Mouse (Mus musculus): Measurements from ENCODE around the gene Zmym6. TPM values are rescaled to one million over a fixed set of nuclear protein-coding genes. Genes with fewer than 3 reads are reported as not detected.
A peak's percentile ranks its signal among the peaks of the same experiment; 100 is the strongest.

Gene Zmym6
- total RNA-seq, 1 experiment from 2014 or later = 34.6 TPM

- no peak for ATAC-seq (ENCODE audit: extremely low read depth, insufficient number of reproducible peaks, low FRiP score, poor library complexity, severe bottlenecking)
Observed at GRCm38 (mm10) chr4:127110570-127110969, 33.4 kb downstream of the Zmym6 start.

GRCm38 (mm10) chr4:127123391-127123790, 46.2 kb downstream of the Zmym6 start, which contains the start of gene Tmem35b:
Gene Tmem35b, plus strand, starts transcription at chr4:127123691.
- ATAC-seq (ENCODE audit: extremely low read depth, insufficient number of reproducible peaks, low FRiP score, poor library complexity, severe bottlenecking) = no peak

GRCm38 (mm10) chr4:127124331-127124730, 47.1 kb downstream of the Zmym6 start:
- ATAC-seq (ENCODE audit: extremely low read depth, insufficient number of reproducible peaks, low FRiP score, poor library complexity, severe bottlenecking) = no peak

- peak; percentile 95 for ATAC-seq (ENCODE audit: extremely low read depth, insufficient number of reproducible peaks, low FRiP score, poor library complexity, severe bottlenecking)
Observed at GRCm38 (mm10) chr4:127125834-127126463, 48.8 kb downstream of the Zmym6 start.

GRCm38 (mm10) chr4:127134687-127135086, 57.5 kb downstream of the Zmym6 start:
- no peak for ATAC-seq (ENCODE audit: extremely low read depth, insufficient number of reproducible peaks, low FRiP score, poor library complexity, severe bottlenecking)

GRCm38 (mm10) chr4:127137591-127137990, 60.4 kb downstream of the Zmym6 start:
- no peak for ATAC-seq (ENCODE audit: extremely low read depth, insufficient number of reproducible peaks, low FRiP score, poor library complexity, severe bottlenecking)

GRCm38 (mm10) chr4:127138486-127138885, 61.3 kb downstream of the Zmym6 start:
- no peak for ATAC-seq (ENCODE audit: extremely low read depth, insufficient number of reproducible peaks, low FRiP score, poor library complexity, severe bottlenecking)

- no peak for ATAC-seq (ENCODE audit: extremely low read depth, insufficient number of reproducible peaks, low FRiP score, poor library complexity, severe bottlenecking)
Observed at GRCm38 (mm10) chr4:127150031-127150430, 72.8 kb downstream of the Zmym6 start.

- no peak for ATAC-seq (ENCODE audit: extremely low read depth, insufficient number of reproducible peaks, low FRiP score, poor library complexity, severe bottlenecking)
Observed at GRCm38 (mm10) chr4:127153345-127153744, 76.2 kb downstream of the Zmym6 start.

- ATAC-seq (ENCODE audit: extremely low read depth, insufficient number of reproducible peaks, low FRiP score, poor library complexity, severe bottlenecking) = no peak
Observed at GRCm38 (mm10) chr4:127155757-127156156, 78.6 kb downstream of the Zmym6 start.

- no peak for ATAC-seq (ENCODE audit: extremely low read depth, insufficient number of reproducible peaks, low FRiP score, poor library complexity, severe bottlenecking)
Observed at GRCm38 (mm10) chr4:127157746-127158145, 80.6 kb downstream of the Zmym6 start.

- ATAC-seq (ENCODE audit: extremely low read depth, insufficient number of reproducible peaks, low FRiP score, poor library complexity, severe bottlenecking) = no peak
Observed at GRCm38 (mm10) chr4:127163926-127164325, 86.7 kb downstream of the Zmym6 start.

- no peak for ATAC-seq (ENCODE audit: extremely low read depth, insufficient number of reproducible peaks, low FRiP score, poor library complexity, severe bottlenecking)
Observed at GRCm38 (mm10) chr4:127167096-127167495, 89.9 kb downstream of the Zmym6 start.

GRCm38 (mm10) chr4:127167731-127168130, 90.5 kb downstream of the Zmym6 start:
- ATAC-seq (ENCODE audit: extremely low read depth, insufficient number of reproducible peaks, low FRiP score, poor library complexity, severe bottlenecking) = no peak

GRCm38 (mm10) chr4:127168211-127168913, 91.2 kb downstream of the Zmym6 start:
- no peak for ATAC-seq (ENCODE audit: extremely low read depth, insufficient number of reproducible peaks, low FRiP score, poor library complexity, severe bottlenecking)

GRCm38 (mm10) chr4:127168914-127169345, 91.7 kb downstream of the Zmym6 start, which contains the start of gene Dlgap3:
Gene Dlgap3, plus strand, starts transcription at chr4:127169204.
- ATAC-seq (ENCODE audit: extremely low read depth, insufficient number of reproducible peaks, low FRiP score, poor library complexity, severe bottlenecking) = no peak

GRCm38 (mm10) chr4:127169346-127170221, 92.4 kb downstream of the Zmym6 start:
- no peak for ATAC-seq (ENCODE audit: extremely low read depth, insufficient number of reproducible peaks, low FRiP score, poor library complexity, severe bottlenecking)

- ATAC-seq (ENCODE audit: extremely low read depth, insufficient number of reproducible peaks, low FRiP score, poor library complexity, severe bottlenecking) = no peak
Observed at GRCm38 (mm10) chr4:127170866-127171265, 93.7 kb downstream of the Zmym6 start.

GRCm38 (mm10) chr4:127171341-127171905, 94.2 kb downstream of the Zmym6 start:
- no peak for ATAC-seq (ENCODE audit: extremely low read depth, insufficient number of reproducible peaks, low FRiP score, poor library complexity, severe bottlenecking)
